Mouse (Mus musculus): ENCODE results near the gene Prdm16.

Prdm16 gene

GRCm38 (mm10) chr4:154480143-154480542 is 156.5 kb downstream of the Prdm16 start:
- no peak for DNase-seq (ENCODE audit: low spot score in 2 of 2)

GRCm38 (mm10) chr4:154478933-154479613 is 157.6 kb downstream of the Prdm16 start:
- no peak for DNase-seq (ENCODE audit: low spot score in 2 of 2)

GRCm38 (mm10) chr4:154473571-154474307 is 162.9 kb downstream of the Prdm16 start:
- DNase-seq (ENCODE audit: low spot score in 2 of 2) = no peak

- no peak for DNase-seq (ENCODE audit: low spot score in 2 of 2)
Observed at GRCm38 (mm10) chr4:154472569-154472968, 164.1 kb downstream of the Prdm16 start.

GRCm38 (mm10) chr4:154471447-154472101 is 165.1 kb downstream of the Prdm16 start:
- DNase-seq (ENCODE audit: low spot score in 2 of 2) = no peak

GRCm38 (mm10) chr4:154466305-154466704 is 170.4 kb downstream of the Prdm16 start:
- DNase-seq (ENCODE audit: low spot score in 2 of 2) = no peak

GRCm38 (mm10) chr4:154465123-154465522 is 171.6 kb downstream of the Prdm16 start:
- DNase-seq (ENCODE audit: low spot score in 2 of 2) = no peak

- DNase-seq (ENCODE audit: low spot score in 2 of 2) = no peak
Observed at GRCm38 (mm10) chr4:154460021-154460420, 176.7 kb downstream of the Prdm16 start.

GRCm38 (mm10) chr4:154457756-154458155 is 178.9 kb downstream of the Prdm16 start:
- no peak for DNase-seq (ENCODE audit: low spot score in 2 of 2)

- DNase-seq (ENCODE audit: low spot score in 2 of 2) = no peak
Observed at GRCm38 (mm10) chr4:154456265-154456822, 180.3 kb downstream of the Prdm16 start.

GRCm38 (mm10) chr4:154450441-154450840 is 186.2 kb downstream of the Prdm16 start:
- no peak for DNase-seq (ENCODE audit: low spot score in 2 of 2)

- no peak for DNase-seq (ENCODE audit: low spot score in 2 of 2)
Observed at GRCm38 (mm10) chr4:154450036-154450435, 186.6 kb downstream of the Prdm16 start.

GRCm38 (mm10) chr4:154449343-154449742 is 187.3 kb downstream of the Prdm16 start:
- no peak for DNase-seq (ENCODE audit: low spot score in 2 of 2)

- no peak for DNase-seq (ENCODE audit: low spot score in 2 of 2)
Observed at GRCm38 (mm10) chr4:154445721-154446120, 191.0 kb downstream of the Prdm16 start.

- no peak for DNase-seq (ENCODE audit: low spot score in 2 of 2)
Observed at GRCm38 (mm10) chr4:154442645-154443304, 193.9 kb downstream of the Prdm16 start.

- no peak for DNase-seq (ENCODE audit: low spot score in 2 of 2)
Observed at GRCm38 (mm10) chr4:154439455-154440052, 197.1 kb downstream of the Prdm16 start.

GRCm38 (mm10) chr4:154438610-154439009 is 198.1 kb downstream of the Prdm16 start:
- DNase-seq (ENCODE audit: low spot score in 2 of 2) = no peak

- no peak for DNase-seq (ENCODE audit: low spot score in 2 of 2)
Observed at GRCm38 (mm10) chr4:154429770-154430169, 206.9 kb downstream of the Prdm16 start.

GRCm38 (mm10) chr4:154426901-154427300 is 209.8 kb downstream of the Prdm16 start:
- DNase-seq (ENCODE audit: low spot score in 2 of 2) = no peak

- DNase-seq (ENCODE audit: low spot score in 2 of 2) = no peak
Observed at GRCm38 (mm10) chr4:154425284-154425683, 211.4 kb downstream of the Prdm16 start.

GRCm38 (mm10) chr4:154424681-154425080 is 212.0 kb downstream of the Prdm16 start:
- no peak for DNase-seq (ENCODE audit: low spot score in 2 of 2)

All from spleen, postnatal 36 days (tissue).